Mouse (Mus musculus) brown adipose tissue, adult 24 weeks (tissue): ENCODE data around the gene Stk10. TPM values are rescaled to one million over a fixed set of nuclear protein-coding genes. Genes with fewer than 3 reads are reported as not detected.

Source experiments
- H3K27ac ChIP-seq: fragments of 200-500 bp; replicated peaks from 2 replicates; pipeline ENCODE4 v1.5.1; 2012; ENCODE audit warnings: low read depth, mild to moderate bottlenecking, low read length
- H3K4me1 ChIP-seq: fragments of 200-500 bp; 2 replicates; pipeline ENCODE4 v1.6.1; 2012; ENCODE audit warnings: low read length, mixed read lengths; ENCODE audit not compliant: control insufficient read depth, insufficient read depth, insufficient read length
- H3K4me3 ChIP-seq: fragments of 200-500 bp; 2 replicates; pipeline ENCODE4 v1.5.1; 2012; ENCODE audit warnings: low read depth, mild to moderate bottlenecking, low read length, moderate library complexity; ENCODE audit not compliant: insufficient read depth
- polyA plus RNA-seq: library from polyadenylated mRNA; stranded (reverse); fragments of >200 nt; gene quantifications from 2 replicates; pipeline ENCODE4 v1.2.4, GENCODE M21; 2012; ENCODE audit not compliant: missing spikeins, insufficient read depth, insufficient read length

Stk10 gene
- polyA plus RNA-seq, 1 experiment = 4.3 TPM

GRCm38 (mm10) chr11:32587191-32588089, 54.3 kb downstream of the Stk10 start:
- H3K27ac ChIP-seq = no peak overlapping the region
- no peak overlapping the region for H3K4me3 ChIP-seq
- no peaks in the 10 kb centered on the region for H3K4me1 ChIP-seq

GRCm38 (mm10) chr11:32588090-32588891, 55.2 kb downstream of the Stk10 start:
- H3K4me3 ChIP-seq = no peak overlapping the region
- H3K27ac ChIP-seq = no peak overlapping the region
- H3K4me1 ChIP-seq = no peaks in the 10 kb centered on the region

- H3K4me3 ChIP-seq = no peak overlapping the region
- H3K4me1 ChIP-seq = no peaks in the 10 kb centered on the region
- H3K27ac ChIP-seq = no peak overlapping the region
Observed at GRCm38 (mm10) chr11:32588892-32589172, 55.7 kb downstream of the Stk10 start.

- Histone ChIP-seq H3K4me1 (no peaks in the 10 kb centered on the region), H3K4me3 (no peak overlapping the region), H3K27ac (no peak overlapping the region)
Observed at GRCm38 (mm10) chr11:32589201-32589600, 56.1 kb downstream of the Stk10 start.

- Histone ChIP-seq H3K4me1 (no peaks in the 10 kb centered on the region), H3K27ac (no peak overlapping the region), H3K4me3 (no peak overlapping the region)
Observed at GRCm38 (mm10) chr11:32589791-32590190, 56.7 kb downstream of the Stk10 start.

- Histone ChIP-seq H3K27ac (no peak overlapping the region), H3K4me3 (no peak overlapping the region), H3K4me1 (no peaks in the 10 kb centered on the region)
Observed at GRCm38 (mm10) chr11:32590205-32590604, 57.1 kb downstream of the Stk10 start.

- Histone ChIP-seq H3K4me3 (no peak overlapping the region), H3K27ac (no peak overlapping the region), H3K4me1 (no peaks in the 10 kb centered on the region)
Observed at GRCm38 (mm10) chr11:32591921-32592850, 59.1 kb downstream of the Stk10 start.

GRCm38 (mm10) chr11:32593081-32593480, 60.0 kb downstream of the Stk10 start:
- no peaks in the 10 kb centered on the region for H3K4me1 ChIP-seq
- H3K4me3 ChIP-seq = no peak overlapping the region
- no peak overlapping the region for H3K27ac ChIP-seq

- H3K4me1 ChIP-seq = no peaks in the 10 kb centered on the region
- no peak overlapping the region for H3K4me3 ChIP-seq
Observed at GRCm38 (mm10) chr11:32594122-32594521, 61.0 kb downstream of the Stk10 start.

GRCm38 (mm10) chr11:32600371-32600770, 67.3 kb downstream of the Stk10 start:
- no peak overlapping the region for H3K27ac ChIP-seq
- no peak overlapping the region for H3K4me3 ChIP-seq
- H3K4me1 ChIP-seq = 0 out of 2 replicates have a peak, but pooled peaks cover 9% of the 10 kb centered on the region

More at GRCm38 (mm10) chr11:32594122-32594521, 61.0 kb downstream of the Stk10 start:
- no peak overlapping the region for H3K27ac ChIP-seq

GRCm38 (mm10) chr11:32601528-32602323, 68.6 kb downstream of the Stk10 start:
- Histone ChIP-seq H3K4me3 (no peak overlapping the region), H3K4me1 (0 out of 2 replicates have a peak, but pooled peaks cover 9% of the 10 kb centered on the region), H3K27ac (peak overlapping the region; percentile 76)

- H3K27ac ChIP-seq = peak overlapping the region; percentile 69
- no peak overlapping the region for H3K4me3 ChIP-seq
- H3K4me1 ChIP-seq = peaks cover 12% of the 10 kb centered on the region; the same call in 1 of the 2 replicates
Observed at GRCm38 (mm10) chr11:32604663-32605062, 71.6 kb downstream of the Stk10 start.

GRCm38 (mm10) chr11:32605131-32605860, 72.2 kb downstream of the Stk10 start:
- peak overlapping the region; percentile 97 for H3K27ac ChIP-seq
- peak overlapping the region; percentile 25; the same call in 1 of the 2 replicates for H3K4me3 ChIP-seq
- H3K4me1 ChIP-seq = peaks cover 12% of the 10 kb centered on the region; the same call in 1 of the 2 replicates
